Mouse (Mus musculus): ENCODE data around the gene Pja2. TPM values are rescaled to one million over a fixed set of nuclear protein-coding genes. Genes with fewer than 3 reads are reported as not detected.
A peak's percentile ranks its signal among the peaks of the same experiment; 100 is the strongest.

The Pja2 gene
- polyA plus RNA-seq, 1 experiment from 2014 or later = 78.4 TPM

DNA sequence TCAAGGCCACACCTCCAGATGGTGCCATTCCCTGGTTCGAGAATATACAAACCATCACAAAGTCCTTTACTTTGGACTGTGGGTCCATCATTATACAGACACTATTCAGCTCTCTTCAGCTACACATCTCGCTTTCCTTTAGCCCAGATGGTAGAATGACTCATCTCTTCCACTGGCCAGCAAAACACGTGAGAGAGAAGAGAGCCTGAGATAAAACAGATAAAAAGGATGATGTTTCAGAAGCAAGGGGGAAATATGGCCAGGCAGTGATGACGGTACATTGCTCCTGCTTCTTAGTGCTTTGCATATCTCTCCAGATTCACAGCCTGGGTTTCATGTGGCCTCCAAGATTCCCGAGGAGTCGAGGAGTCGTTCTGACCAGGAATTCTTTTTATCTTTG is 10.0 kb upstream of the Pja2 start:
- H3K9ac ChIP-seq (replicated peaks; ENCODE audit: low read depth, low read length) = no peak overlapping the region
- no peak overlapping the region for H3K27ac ChIP-seq (ENCODE audit: low read length)
- no peak overlapping the region for H3K4me2 ChIP-seq (replicated peaks; ENCODE audit: low read depth, low read length)
- no peaks in the 10 kb centered on the region for H3K27me3 ChIP-seq (ENCODE audit: control insufficient read depth, insufficient read depth, low read length)
- no peak overlapping the region for H3K4me3 ChIP-seq (ENCODE audit: low read depth, low read length)
- no peaks in the 10 kb centered on the region for H3K36me3 ChIP-seq (ENCODE audit: control insufficient read depth, insufficient read depth, low read length)
- H3K4me1 ChIP-seq (ENCODE audit: control insufficient read depth, insufficient read depth, low read length) = no peaks in the 10 kb centered on the region
- no peak for ATAC-seq (ENCODE audit: insufficient number of reproducible peaks, insufficient read depth, low FRiP score, low read depth)
- 52% methylated on average over 7 of the region's 7 CpGs for WGBS
- H3K9me3 ChIP-seq (ENCODE audit: control insufficient read depth, low read depth, low read length) = no peaks in the 10 kb centered on the region

DNA sequence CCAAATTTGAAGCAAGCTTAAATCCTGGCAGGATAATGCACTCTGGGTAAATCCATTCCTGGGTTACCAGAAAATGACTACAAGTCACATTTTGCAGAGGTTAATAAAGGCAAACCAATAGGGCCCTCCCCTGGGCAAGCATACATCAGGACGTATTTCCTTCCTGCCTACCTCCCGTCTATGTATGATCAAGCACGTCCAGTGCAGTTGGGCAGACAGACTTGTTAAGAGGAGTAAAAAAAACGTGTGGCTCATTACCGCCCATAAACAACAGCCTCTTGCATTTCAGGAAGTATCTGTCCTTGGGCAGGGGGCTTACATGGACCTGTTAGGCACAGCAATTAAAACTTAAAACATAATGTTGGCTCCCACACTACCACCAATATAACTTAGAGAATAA is 8.0 kb upstream of the Pja2 start:
- no peak overlapping the region for H3K9ac ChIP-seq (replicated peaks; ENCODE audit: low read depth, low read length)
- H3K27ac ChIP-seq (ENCODE audit: low read length) = no peak overlapping the region
- WGBS = 59% methylated on average over 5 of the region's 5 CpGs
- no peak overlapping the region for H3K4me2 ChIP-seq (replicated peaks; ENCODE audit: low read depth, low read length)
- no peaks in the 10 kb centered on the region for H3K36me3 ChIP-seq (ENCODE audit: control insufficient read depth, insufficient read depth, low read length)
- ATAC-seq (ENCODE audit: insufficient number of reproducible peaks, insufficient read depth, low FRiP score, low read depth) = no peak
- H3K4me1 ChIP-seq (ENCODE audit: control insufficient read depth, insufficient read depth, low read length) = no peaks in the 10 kb centered on the region
- H3K9me3 ChIP-seq (ENCODE audit: control insufficient read depth, low read depth, low read length) = no peaks in the 10 kb centered on the region
- no peak overlapping the region for H3K4me3 ChIP-seq (ENCODE audit: low read depth, low read length)
- no peaks in the 10 kb centered on the region for H3K27me3 ChIP-seq (ENCODE audit: control insufficient read depth, insufficient read depth, low read length)

DNA sequence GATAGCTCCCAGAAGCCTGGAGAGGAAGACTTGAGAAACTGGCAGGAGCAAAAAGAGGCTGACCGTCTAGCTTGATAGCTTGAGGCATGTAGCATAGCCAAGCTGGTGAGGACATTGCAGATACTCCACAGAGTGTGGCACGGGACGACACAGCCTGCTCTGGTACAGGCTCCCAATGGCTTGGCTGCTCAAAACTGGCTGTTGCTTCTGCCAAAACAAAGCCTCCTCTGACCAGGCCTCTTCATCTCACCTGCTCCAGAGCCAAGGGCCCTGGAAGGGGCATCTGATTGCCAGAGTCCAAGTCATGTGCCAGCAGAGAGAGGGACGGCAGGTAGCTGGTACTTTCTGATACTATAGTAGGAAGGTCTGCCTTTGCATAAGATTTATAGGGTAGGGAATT is 5.5 kb upstream of the Pja2 start:
- Histone ChIP-seq H3K4me3 (ENCODE audit: low read depth, low read length) (no peak overlapping the region), H3K27ac (ENCODE audit: low read length) (no peak overlapping the region), H3K9me3 (ENCODE audit: control insufficient read depth, low read depth, low read length) (no peaks in the 10 kb centered on the region), H3K36me3 (ENCODE audit: control insufficient read depth, insufficient read depth, low read length) (no peaks in the 10 kb centered on the region), H3K4me1 (ENCODE audit: control insufficient read depth, insufficient read depth, low read length) (no peaks in the 10 kb centered on the region), H3K27me3 (ENCODE audit: control insufficient read depth, insufficient read depth, low read length) (no peaks in the 10 kb centered on the region), H3K9ac (replicated peaks; ENCODE audit: low read depth, low read length) (no peak overlapping the region), H3K4me2 (replicated peaks; ENCODE audit: low read depth, low read length) (no peak overlapping the region)
- no peak for ATAC-seq (ENCODE audit: insufficient number of reproducible peaks, insufficient read depth, low FRiP score, low read depth)
- 76% methylated on average over 4 of the region's 4 CpGs for WGBS

DNA sequence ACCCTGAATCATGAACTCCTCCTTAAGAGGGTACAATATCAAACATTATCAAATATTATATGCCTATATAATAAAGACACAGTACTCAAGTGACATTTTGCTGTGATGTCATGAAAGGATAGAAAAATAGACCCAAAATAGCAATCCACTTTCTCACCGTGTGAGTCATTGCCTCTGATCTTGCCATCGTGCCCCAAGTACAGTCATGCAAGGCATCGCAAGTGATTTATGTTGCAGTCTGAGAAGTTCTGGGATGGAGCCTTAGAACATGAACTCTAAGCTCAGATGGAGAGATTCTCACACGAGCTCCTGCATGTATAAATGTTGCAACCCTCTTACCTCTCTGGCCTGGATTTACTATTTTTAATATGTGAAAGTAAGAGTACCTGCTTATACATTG is 2.2 kb upstream of the Pja2 start:
- H3K4me2 ChIP-seq (replicated peaks; ENCODE audit: low read depth, low read length) = no peak overlapping the region
- no peak for ATAC-seq (ENCODE audit: insufficient number of reproducible peaks, insufficient read depth, low FRiP score, low read depth)
- H3K27me3 ChIP-seq (ENCODE audit: control insufficient read depth, insufficient read depth, low read length) = no peaks in the 10 kb centered on the region
- H3K9ac ChIP-seq (replicated peaks; ENCODE audit: low read depth, low read length) = no peak overlapping the region
- WGBS = 85% methylated on average over 4 of the region's 4 CpGs
- no peak overlapping the region for H3K4me3 ChIP-seq (ENCODE audit: low read depth, low read length)
- no peak overlapping the region for H3K27ac ChIP-seq (ENCODE audit: low read length)
- H3K9me3 ChIP-seq (ENCODE audit: control insufficient read depth, low read depth, low read length) = no peaks in the 10 kb centered on the region
- peaks cover 6% of the 10 kb centered on the region; the same call in 1 of the 2 replicates for H3K4me1 ChIP-seq (ENCODE audit: control insufficient read depth, insufficient read depth, low read length)
- H3K36me3 ChIP-seq (ENCODE audit: control insufficient read depth, insufficient read depth, low read length) = no peaks in the 10 kb centered on the region

DNA sequence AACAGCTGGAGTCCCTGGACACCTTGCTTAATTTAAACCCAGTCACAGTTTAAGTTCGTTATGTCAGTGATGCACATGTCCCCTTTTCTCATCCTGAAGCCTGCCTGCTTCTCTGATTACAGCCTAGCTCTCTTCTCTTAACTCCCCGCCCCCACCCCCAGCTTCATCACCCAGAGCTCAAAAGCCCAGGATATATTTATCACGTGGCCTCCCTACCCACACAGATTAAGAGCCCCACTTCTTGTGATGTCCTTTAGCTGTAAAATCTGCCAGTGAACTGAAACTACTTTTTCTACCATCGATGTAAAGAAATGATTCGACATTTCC is 1.0 kb upstream of the Pja2 start:
- peak overlapping the region; percentile 74 for H3K27ac ChIP-seq (ENCODE audit: low read length)
- 15% methylated on average over 5 of the region's 5 CpGs for WGBS
- H3K4me3 ChIP-seq (ENCODE audit: low read depth, low read length) = peak overlapping the region; percentile 42
- H3K9ac ChIP-seq (replicated peaks; ENCODE audit: low read depth, low read length) = peak overlapping the region; percentile 43
- H3K4me1 ChIP-seq (ENCODE audit: control insufficient read depth, insufficient read depth, low read length) = peaks cover 6% of the 10 kb centered on the region; the same call in 1 of the 2 replicates
- no peak for ATAC-seq (ENCODE audit: insufficient number of reproducible peaks, insufficient read depth, low FRiP score, low read depth)
- H3K4me2 ChIP-seq (replicated peaks; ENCODE audit: low read depth, low read length) = peak overlapping the region; percentile 83
- H3K9me3 ChIP-seq (ENCODE audit: control insufficient read depth, low read depth, low read length) = no peaks in the 10 kb centered on the region
- no peaks in the 10 kb centered on the region for H3K36me3 ChIP-seq (ENCODE audit: control insufficient read depth, insufficient read depth, low read length)
- no peaks in the 10 kb centered on the region for H3K27me3 ChIP-seq (ENCODE audit: control insufficient read depth, insufficient read depth, low read length)

DNA sequence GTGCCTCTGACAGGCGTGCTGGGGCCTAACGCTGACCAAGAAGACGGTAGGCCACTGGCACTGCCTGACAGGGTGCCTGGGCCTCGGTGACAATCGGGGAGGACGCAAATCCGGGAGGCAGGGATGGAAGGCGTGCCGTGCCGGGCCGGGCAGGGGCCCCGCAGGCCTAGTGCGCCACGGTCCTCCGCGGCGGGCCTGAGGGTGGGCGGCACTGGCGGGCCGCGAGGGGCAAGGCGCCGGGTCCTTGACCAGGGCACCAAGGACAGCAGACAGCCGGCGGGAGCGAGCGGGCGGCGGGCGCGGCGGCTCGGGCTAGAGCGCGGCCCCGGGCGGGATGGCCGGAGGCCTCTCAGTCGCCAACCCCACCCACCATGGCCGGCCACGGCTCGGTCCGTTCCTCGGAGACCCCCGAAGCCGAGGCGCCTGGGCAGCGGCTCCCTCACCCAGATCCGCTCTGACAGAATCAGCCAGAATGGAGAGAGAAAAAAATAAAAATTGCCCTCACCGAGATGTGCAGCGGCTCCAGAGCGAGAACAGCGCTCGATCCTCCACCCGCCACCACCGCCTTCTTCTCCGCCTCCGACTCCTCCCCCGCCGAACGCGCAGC is 322 bp downstream of the Pja2 start:
- Histone ChIP-seq H3K4me1 (ENCODE audit: control insufficient read depth, insufficient read depth, low read length) (peaks cover 6% of the 10 kb centered on the region; the same call in 1 of the 2 replicates), H3K27me3 (ENCODE audit: control insufficient read depth, insufficient read depth, low read length) (no peaks in the 10 kb centered on the region), H3K9ac (replicated peaks; ENCODE audit: low read depth, low read length) (peak overlapping the region; percentile 96), H3K4me3 (ENCODE audit: low read depth, low read length) (peak overlapping the region; percentile 95), H3K4me2 (replicated peaks; ENCODE audit: low read depth, low read length) (peak overlapping the region; percentile 43), H3K36me3 (ENCODE audit: control insufficient read depth, insufficient read depth, low read length) (no peaks in the 10 kb centered on the region), H3K27ac (ENCODE audit: low read length) (peak overlapping the region; percentile 97), H3K9me3 (ENCODE audit: control insufficient read depth, low read depth, low read length) (no peaks in the 10 kb centered on the region)
- peak; percentile 34 for ATAC-seq (ENCODE audit: insufficient number of reproducible peaks, insufficient read depth, low FRiP score, low read depth)
- WGBS = under 1% methylated on average over 62 of the region's 62 CpGs

DNA sequence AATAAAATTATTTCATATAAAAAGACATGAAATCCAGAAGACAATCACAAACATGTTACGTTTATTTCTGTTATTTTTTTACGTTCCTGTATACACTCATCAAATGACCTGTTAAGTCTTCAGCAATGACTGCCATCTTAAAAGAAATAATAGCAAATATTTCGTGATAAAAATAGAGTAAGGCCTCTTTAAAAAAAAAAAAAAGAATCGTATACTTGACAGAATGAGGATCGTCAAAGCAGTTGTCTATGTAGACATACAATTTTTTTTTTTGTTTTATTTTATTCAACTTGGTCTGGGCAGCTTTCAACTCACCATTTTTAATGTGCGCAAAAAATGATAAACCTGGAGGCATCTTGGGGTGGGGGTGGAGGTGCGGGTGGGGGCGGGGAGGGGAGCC is 831 bp downstream of the Pja2 start:
- Histone ChIP-seq H3K27ac (ENCODE audit: low read length) (peak overlapping the region; percentile 97), H3K9me3 (ENCODE audit: control insufficient read depth, low read depth, low read length) (no peaks in the 10 kb centered on the region), H3K4me1 (ENCODE audit: control insufficient read depth, insufficient read depth, low read length) (peaks cover 6% of the 10 kb centered on the region; the same call in 1 of the 2 replicates), H3K27me3 (ENCODE audit: control insufficient read depth, insufficient read depth, low read length) (no peaks in the 10 kb centered on the region), H3K36me3 (ENCODE audit: control insufficient read depth, insufficient read depth, low read length) (no peaks in the 10 kb centered on the region), H3K4me3 (ENCODE audit: low read depth, low read length) (peak overlapping the region; percentile 95), H3K4me2 (replicated peaks; ENCODE audit: low read depth, low read length) (peak overlapping the region; percentile 43), H3K9ac (replicated peaks; ENCODE audit: low read depth, low read length) (peak overlapping the region; percentile 96)
- ATAC-seq (ENCODE audit: insufficient number of reproducible peaks, insufficient read depth, low FRiP score, low read depth) = no peak
- 16% methylated on average over 8 of the region's 8 CpGs for WGBS

DNA sequence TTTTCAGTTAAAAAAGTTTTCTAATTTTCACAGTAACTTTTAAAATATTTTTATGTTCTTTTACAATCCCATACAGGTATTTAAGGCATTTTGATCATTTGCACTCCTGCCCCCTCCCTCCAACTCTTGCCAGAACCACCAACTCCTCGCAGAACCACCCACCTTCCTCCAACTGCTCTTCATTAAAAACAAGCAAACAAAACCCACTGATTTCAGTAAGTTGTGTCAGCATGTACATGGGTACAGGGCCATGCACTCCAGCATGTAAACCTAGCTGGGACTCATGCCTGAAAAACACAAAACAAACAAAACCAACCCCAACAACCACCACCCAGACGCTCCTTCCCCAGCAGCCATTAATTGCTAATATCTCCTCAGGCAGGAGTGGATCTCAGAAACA is 7.2 kb downstream of the Pja2 start:
- H3K9me3 ChIP-seq (ENCODE audit: control insufficient read depth, low read depth, low read length) = no peaks in the 10 kb centered on the region
- H3K27ac ChIP-seq (ENCODE audit: low read length) = no peak overlapping the region
- H3K4me1 ChIP-seq (ENCODE audit: control insufficient read depth, insufficient read depth, low read length) = no peaks in the 10 kb centered on the region
- no peak for ATAC-seq (ENCODE audit: insufficient number of reproducible peaks, insufficient read depth, low FRiP score, low read depth)
- H3K36me3 ChIP-seq (ENCODE audit: control insufficient read depth, insufficient read depth, low read length) = no peaks in the 10 kb centered on the region
- no peak overlapping the region for H3K4me3 ChIP-seq (ENCODE audit: low read depth, low read length)
- H3K9ac ChIP-seq (replicated peaks; ENCODE audit: low read depth, low read length) = no peak overlapping the region
- H3K27me3 ChIP-seq (ENCODE audit: control insufficient read depth, insufficient read depth, low read length) = no peaks in the 10 kb centered on the region
- H3K4me2 ChIP-seq (replicated peaks; ENCODE audit: low read depth, low read length) = no peak overlapping the region
- WGBS = 68% methylated on average over 2 of the region's 2 CpGs

DNA sequence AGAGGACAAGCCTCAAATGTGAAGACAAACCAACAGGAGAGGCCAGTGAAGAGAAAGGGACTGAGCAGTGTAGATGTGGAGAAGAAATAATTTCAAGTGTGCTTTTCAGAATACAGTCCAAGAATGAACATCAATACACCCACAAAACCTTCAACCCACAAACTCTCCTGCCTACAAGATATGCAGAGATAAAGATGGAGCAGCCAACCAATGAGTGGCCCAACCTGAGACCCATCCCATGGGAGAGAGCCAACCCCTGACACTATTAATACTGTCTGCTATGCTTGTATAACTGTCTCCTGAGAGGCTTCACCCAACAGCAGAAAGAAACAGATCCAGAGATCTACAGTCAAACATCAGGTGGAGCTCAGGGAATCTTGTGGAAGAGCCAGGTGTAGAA is 16.3 kb downstream of the Pja2 start:
- Histone ChIP-seq H3K4me1 (ENCODE audit: control insufficient read depth, insufficient read depth, low read length) (no peaks in the 10 kb centered on the region), H3K9ac (replicated peaks; ENCODE audit: low read depth, low read length) (no peak overlapping the region), H3K27ac (ENCODE audit: low read length) (no peak overlapping the region), H3K36me3 (ENCODE audit: control insufficient read depth, insufficient read depth, low read length) (peaks cover 6% of the 10 kb centered on the region), H3K27me3 (ENCODE audit: control insufficient read depth, insufficient read depth, low read length) (no peaks in the 10 kb centered on the region), H3K9me3 (ENCODE audit: control insufficient read depth, low read depth, low read length) (no peaks in the 10 kb centered on the region), H3K4me3 (ENCODE audit: low read depth, low read length) (no peak overlapping the region), H3K4me2 (replicated peaks; ENCODE audit: low read depth, low read length) (no peak overlapping the region)
- no peak for ATAC-seq (ENCODE audit: insufficient number of reproducible peaks, insufficient read depth, low FRiP score, low read depth)
